Mouse (Mus musculus) central nervous system, embryonic 11.5 days (tissue): Measurements from ENCODE around the gene 4921509C19Rik. TPM values are rescaled to one million over a fixed set of nuclear protein-coding genes. Genes with fewer than 3 reads are reported as not detected.

Experiments
- polyA plus RNA-seq: library from polyadenylated mRNA; depleted of rRNA; stranded (reverse); fragments of >200 nt; gene quantifications from 2 replicates; pipeline ENCODE4 v1.2.3, GENCODE M21; 2012; rRNA removed

Gene 4921509C19Rik
- polyA plus RNA-seq: not detected in 2 replicates

DNA sequence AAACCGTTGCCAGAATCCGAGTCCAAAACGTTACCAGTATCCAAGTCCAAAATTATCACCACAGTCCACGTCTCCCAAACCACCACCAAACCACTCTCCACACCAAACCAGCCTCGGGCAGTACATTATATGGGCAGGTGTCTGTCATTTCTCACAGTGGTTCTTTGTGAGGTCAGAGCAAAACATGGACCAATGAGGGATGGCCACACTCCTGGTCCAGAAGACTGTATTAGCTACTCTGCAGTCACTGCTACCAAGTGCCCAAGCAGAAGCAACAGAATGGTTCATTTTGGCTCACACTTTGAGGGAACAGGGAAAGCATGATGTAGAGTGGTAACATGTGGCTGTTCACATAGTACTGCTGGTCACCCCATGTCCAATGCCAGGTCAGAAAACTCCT lies at the start of gene 4921509C19Rik:
4921509C19Rik (minus strand) TSS at position 101 of the 400 bp plus-strand sequence.

GRCm38 (mm10) chr2:151494035-151494803 lies 18.3 kb upstream of the 4921509C19Rik start, which contains the start of gene Nsfl1c:
Gene Nsfl1c, plus strand, starts transcription at chr2:151494182.

Other genes starting within 250 kb of the 4921509C19Rik start
- 259 and 263 TPM in 2 replicates for gene Nsfl1c, start 18.0 kb upstream of the 4921509C19Rik start, polyA plus RNA-seq
- 191 and 257 TPM in 2 replicates for gene Fkbp1a, start 66.3 kb upstream of the 4921509C19Rik start, polyA plus RNA-seq
- 0.80 and 1.2 TPM in 2 replicates for gene Sdcbp2, start 96.5 kb upstream of the 4921509C19Rik start, polyA plus RNA-seq
- 2.7 and 2.8 TPM in 2 replicates for gene Snph, start 156.4 kb upstream of the 4921509C19Rik start, polyA plus RNA-seq
- 0.02 and 0.05 TPM in 2 replicates for gene Rad21l, start 192.4 kb upstream of the 4921509C19Rik start, polyA plus RNA-seq
- 3.3 and 3.8 TPM in 2 replicates for gene Tmem74b, start 225.9 kb upstream of the 4921509C19Rik start, polyA plus RNA-seq